Mouse (Mus musculus) forebrain, postnatal 0 days (tissue): ENCODE results near the gene Tulp2. TPM values are rescaled to one million over a fixed set of nuclear protein-coding genes. Genes with fewer than 3 reads are reported as not detected.

Experiments used
- ATAC-seq: fragments of 200-750 bp; cut with Nextera tagmentation; 2 replicates; pipeline ENCODE4 v1.8.0; 2017; ENCODE audit warnings: mild to moderate bottlenecking, moderate library complexity
- DNase-seq: peaks from one replicate; pipeline ENCODE4 v3.0.0-alpha.2; 2015
- H3K27ac ChIP-seq: fragments of 300-500 bp; sonication (generic); 2 replicates; pipeline ENCODE4 v1.5.1; 2014; ENCODE audit warnings: low read depth, mild to moderate bottlenecking, antibody characterized with exemption, low read length, moderate library complexity, mixed read lengths
- H3K27me3 ChIP-seq: fragments of 300-500 bp; sonication (generic); 2 replicates; pipeline ENCODE4 v1.6.1; 2014; ENCODE audit warnings: mild to moderate bottlenecking, low read length, mixed read lengths; ENCODE audit not compliant: insufficient read depth
- H3K36me3 ChIP-seq: fragments of 300-500 bp; sonication (generic); 2 replicates; pipeline ENCODE4 v1.6.1; 2014; ENCODE audit warnings: mild to moderate bottlenecking, moderate library complexity; ENCODE audit not compliant: insufficient read depth
- H3K4me1 ChIP-seq: fragments of 300-500 bp; sonication (generic); 2 replicates; pipeline ENCODE4 v1.6.1; 2014; ENCODE audit warnings: antibody characterized with exemption; ENCODE audit not compliant: insufficient read depth
- H3K4me2 ChIP-seq: fragments of 300-500 bp; sonication (generic); 2 replicates; pipeline ENCODE4 v1.6.1; 2014; ENCODE audit warnings: low read depth, mild to moderate bottlenecking, moderate library complexity
- H3K4me3 ChIP-seq: fragments of 300-500 bp; sonication (generic); 2 replicates; pipeline ENCODE4 v1.5.1; 2014; ENCODE audit warnings: low read depth, low read length, mixed read lengths
- H3K9ac ChIP-seq: fragments of 300-500 bp; sonication (generic); 2 replicates; pipeline ENCODE4 v1.6.1; 2014; ENCODE audit warnings: mild to moderate bottlenecking
- H3K9me3 ChIP-seq: fragments of 300-500 bp; sonication (generic); 2 replicates; pipeline ENCODE4 v1.6.1; 2016; ENCODE audit warnings: low read length
- CTCF ChIP-seq: sonication (generic); IDR thresholded peaks from 2 replicates; pipeline ENCODE4 v1.5.1; 2016; ENCODE audit warnings: antibody characterized with exemption, control low read depth, low read depth
- WGBS: fragments of 180-500 bp; shearing (Covaris S2); extraction: QIAGEN DNeasy Blood & Tissue Kit; methylation state at CpG from one replicate; pipeline ENCODE4 v1.1.7; 2014; 5-methylcytosine and 5-hydroxymethylcytosine counted together
- polyA plus RNA-seq: library from polyadenylated mRNA; unstranded; fragments of >200 nt; fragmentation: Nextera tagmentation; extraction: Ambion mirVana; gene quantifications from 2 replicates; pipeline ENCODE4 v1.2.1, GENCODE M21; 2015
- total RNA-seq: library from RNA; depleted of rRNA; stranded (reverse); fragments of >200 nt; gene quantifications from 2 replicates; pipeline ENCODE4 v1.2.3, GENCODE M21; 2014

The Tulp2 gene
- total and polyA plus RNA-seq, 2 experiments from 2014 or later = 0.07 to 0.19 TPM

- no peak overlapping the region for H3K9ac ChIP-seq
- DNase-seq = no peak
- H3K36me3 ChIP-seq = no peaks in the 10 kb centered on the region
- no peak for TF ChIP-seq CTCF
- no peak overlapping the region for H3K4me3 ChIP-seq
- no peak overlapping the region for H3K4me2 ChIP-seq
- no peaks in the 10 kb centered on the region for H3K9me3 ChIP-seq
- 76% methylated on average over 3 of the region's 3 CpGs for WGBS
- no peaks in the 10 kb centered on the region for H3K27me3 ChIP-seq
- no peak for ATAC-seq
- H3K27ac ChIP-seq = no peak overlapping the region
- peaks cover 6% of the 10 kb centered on the region for H3K4me1 ChIP-seq
Measured at GRCm38 (mm10) chr7:45539095-45539494, 57.4 kb downstream of the Tulp2 start.

GRCm38 (mm10) chr7:45540213-45540612 lies 58.5 kb downstream of the Tulp2 start:
- Histone ChIP-seq H3K27me3 (no peaks in the 10 kb centered on the region), H3K36me3 (no peaks in the 10 kb centered on the region), H3K27ac (no peak overlapping the region), H3K4me3 (no peak overlapping the region), H3K9ac (no peak overlapping the region), H3K4me2 (no peak overlapping the region), H3K9me3 (no peaks in the 10 kb centered on the region), H3K4me1 (peaks cover 6% of the 10 kb centered on the region)
- no peak for ATAC-seq
- TF ChIP-seq CTCF = no peak
- 67% methylated on average over 2 of the region's 2 CpGs for WGBS
- no peak for DNase-seq

GRCm38 (mm10) chr7:45544525-45544924 lies 62.8 kb downstream of the Tulp2 start:
- 0 out of 2 replicates have a peak, but pooled peaks have one; percentile 6 for TF ChIP-seq CTCF
- 98% methylated on average over 1 of the region's 1 CpGs for WGBS
- Histone ChIP-seq H3K27ac (no peak overlapping the region), H3K4me2 (no peak overlapping the region), H3K36me3 (no peaks in the 10 kb centered on the region), H3K27me3 (no peaks in the 10 kb centered on the region), H3K4me3 (no peak overlapping the region), H3K9me3 (no peaks in the 10 kb centered on the region), H3K4me1 (no peaks in the 10 kb centered on the region), H3K9ac (no peak overlapping the region)
- ATAC-seq (no peak), DNase-seq (no peak)

- DNase-seq (no peak), ATAC-seq (no peak)
- no peak for TF ChIP-seq CTCF
- Histone ChIP-seq H3K27ac (no peak overlapping the region), H3K36me3 (no peaks in the 10 kb centered on the region), H3K4me2 (no peak overlapping the region), H3K27me3 (no peaks in the 10 kb centered on the region), H3K9ac (no peak overlapping the region), H3K9me3 (no peaks in the 10 kb centered on the region), H3K4me3 (no peak overlapping the region), H3K4me1 (no peaks in the 10 kb centered on the region)
- WGBS = 89% methylated on average over 16 of the region's 16 CpGs
Measured at GRCm38 (mm10) chr7:45549641-45550436, 68.2 kb downstream of the Tulp2 start.

GRCm38 (mm10) chr7:45550821-45551511 lies 69.3 kb downstream of the Tulp2 start:
- WGBS = 81% methylated on average over 11 of the region's 11 CpGs
- Histone ChIP-seq H3K27me3 (no peaks in the 10 kb centered on the region), H3K27ac (no peak overlapping the region), H3K9me3 (no peaks in the 10 kb centered on the region), H3K36me3 (no peaks in the 10 kb centered on the region), H3K4me3 (no peak overlapping the region), H3K9ac (no peak overlapping the region), H3K4me2 (no peak overlapping the region), H3K4me1 (no peaks in the 10 kb centered on the region)
- TF ChIP-seq CTCF = no peak
- ATAC-seq (no peak), DNase-seq (no peak)

- H3K4me2 ChIP-seq = no peak overlapping the region
- no peaks in the 10 kb centered on the region for H3K4me1 ChIP-seq
- ATAC-seq (no peak), DNase-seq (no peak)
- no peak overlapping the region for H3K9ac ChIP-seq
- no peak overlapping the region for H3K4me3 ChIP-seq
- no peaks in the 10 kb centered on the region for H3K9me3 ChIP-seq
- no peaks in the 10 kb centered on the region for H3K36me3 ChIP-seq
- no peak overlapping the region for H3K27ac ChIP-seq
- no peak for TF ChIP-seq CTCF
- 83% methylated on average over 8 of the region's 8 CpGs for WGBS
- no peaks in the 10 kb centered on the region for H3K27me3 ChIP-seq
Measured at GRCm38 (mm10) chr7:45551512-45551883, 69.8 kb downstream of the Tulp2 start.

- no peak overlapping the region for H3K27ac ChIP-seq
- H3K4me1 ChIP-seq = no peaks in the 10 kb centered on the region
- 69% methylated on average over 8 of the region's 8 CpGs for WGBS
- no peaks in the 10 kb centered on the region for H3K27me3 ChIP-seq
- no peak for ATAC-seq
- no peaks in the 10 kb centered on the region for H3K9me3 ChIP-seq
- no peak for DNase-seq
- H3K4me3 ChIP-seq = no peak overlapping the region
- no peaks in the 10 kb centered on the region for H3K36me3 ChIP-seq
- no peak for TF ChIP-seq CTCF
- no peak overlapping the region for H3K4me2 ChIP-seq
- no peak overlapping the region for H3K9ac ChIP-seq
Measured at GRCm38 (mm10) chr7:45553519-45553918, 71.8 kb downstream of the Tulp2 start.
